Mouse (Mus musculus) heart, embryonic 15.5 days (tissue): Measurements from ENCODE around the gene Dcaf8. TPM values are rescaled to one million over a fixed set of nuclear protein-coding genes. Genes with fewer than 3 reads are reported as not detected.
A peak's percentile ranks its signal among the peaks of the same experiment; 100 is the strongest.
"Not testable (repeated sequence)": the region's sequence is repeated elsewhere in the genome, so short reads cannot be mapped to it uniquely, and the experiment has no call there.

Experiments
- ATAC-seq: fragments of 200-750 bp; cut with Nextera tagmentation; replicated peaks from 2 replicates; pipeline ENCODE4 v1.8.0; 2017; ENCODE audit warnings: low read depth, moderate TSS enrichment; ENCODE audit not compliant: insufficient number of reproducible peaks, insufficient read depth, low FRiP score
- H3K27ac ChIP-seq: fragments of 300-500 bp; sonication (generic); 2 replicates; pipeline ENCODE4 v1.5.1; 2015; ENCODE audit warnings: mild to moderate bottlenecking, inconsistent platforms
- H3K27me3 ChIP-seq: fragments of 300-500 bp; sonication (generic); 2 replicates; pipeline ENCODE4 v1.6.1; 2015; ENCODE audit warnings: inconsistent platforms
- H3K36me3 ChIP-seq: fragments of 300-500 bp; sonication (generic); 2 replicates; pipeline ENCODE4 v1.6.1; 2015; ENCODE audit warnings: mild to moderate bottlenecking, inconsistent platforms
- H3K4me1 ChIP-seq: fragments of 300-500 bp; sonication (generic); replicated peaks from 2 replicates; pipeline ENCODE4 v1.6.1; 2015; ENCODE audit warnings: inconsistent platforms
- H3K4me2 ChIP-seq: fragments of 300-500 bp; sonication (generic); 2 replicates; pipeline ENCODE4 v1.6.1; 2015; ENCODE audit warnings: inconsistent platforms, mild to moderate bottlenecking, moderate library complexity
- H3K4me3 ChIP-seq: fragments of 300-500 bp; sonication (generic); 2 replicates; pipeline ENCODE4 v1.5.1; 2015; ENCODE audit warnings: mild to moderate bottlenecking, inconsistent platforms
- H3K9ac ChIP-seq: fragments of 300-500 bp; sonication (generic); 2 replicates; pipeline ENCODE4 v1.6.1; 2015; ENCODE audit warnings: mild to moderate bottlenecking, inconsistent platforms
- H3K9me3 ChIP-seq: fragments of 300-500 bp; sonication (generic); replicated peaks from 2 replicates; pipeline ENCODE4 v1.6.1; 2016; ENCODE audit warnings: inconsistent platforms
- WGBS: fragments of 180-500 bp; shearing (Covaris S2); methylation state at CpG from one replicate; pipeline ENCODE4 v1.1.7; 2015; ENCODE audit warnings: mixed read lengths; 5-methylcytosine and 5-hydroxymethylcytosine counted together
- polyA plus RNA-seq: library from polyadenylated mRNA; unstranded; fragments of >200 nt; fragmentation: Nextera tagmentation; extraction: Ambion mirVana; gene quantifications from 2 replicates; pipeline ENCODE4 v1.2.1, GENCODE M21; 2015

Dcaf8 gene
- polyA plus RNA-seq, 1 experiment from 2014 or later = 107 TPM

- Histone ChIP-seq H3K4me3 (no peak overlapping the region), H3K4me2 (no peak overlapping the region), H3K9ac (no peak overlapping the region), H3K27ac (peak overlapping the region; percentile 91), H3K27me3 (no peaks in the 10 kb centered on the region), H3K9me3 (no peaks in the 10 kb centered on the region), H3K36me3 (no peaks in the 10 kb centered on the region), H3K4me1 (peaks cover 73% of the 10 kb centered on the region)
- no peak for ATAC-seq
- WGBS = 33% methylated on average over 11 of the region's 11 CpGs
Observed at GRCm38 (mm10) chr1:172221297-172222063, 73.6 kb downstream of the Dcaf8 start.

DNA sequence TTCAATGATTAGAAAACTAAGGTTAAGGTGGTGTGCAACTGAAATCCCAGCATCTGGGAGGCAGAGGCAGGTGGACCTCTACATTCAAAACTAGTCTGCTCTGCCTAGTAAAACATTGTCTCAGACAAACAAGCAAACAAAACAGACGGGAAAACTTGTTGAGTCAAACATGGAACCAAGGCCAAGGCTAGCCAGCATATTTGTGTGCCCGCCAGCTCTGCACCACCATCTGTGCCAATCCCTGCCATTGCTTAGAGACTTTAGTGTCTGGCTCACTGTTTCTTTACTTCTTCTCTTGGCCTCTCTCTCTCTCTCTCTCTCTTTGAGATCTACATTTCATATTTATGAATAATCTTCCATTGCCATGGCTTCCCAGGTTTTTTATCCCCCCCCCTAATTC lies 80.3 kb downstream of the Dcaf8 start:
- no peaks in the 10 kb centered on the region for H3K27me3 ChIP-seq
- no peak overlapping the region for H3K4me3 ChIP-seq
- no peak for ATAC-seq
- no peak overlapping the region for H3K4me2 ChIP-seq
- H3K4me1 ChIP-seq = peaks cover 20% of the 10 kb centered on the region
- H3K27ac ChIP-seq = no peak overlapping the region
- 87% methylated on average over 2 of the region's 2 CpGs for WGBS
- no peak overlapping the region for H3K9ac ChIP-seq
- no peaks in the 10 kb centered on the region for H3K9me3 ChIP-seq
- H3K36me3 ChIP-seq = no peaks in the 10 kb centered on the region

DNA sequence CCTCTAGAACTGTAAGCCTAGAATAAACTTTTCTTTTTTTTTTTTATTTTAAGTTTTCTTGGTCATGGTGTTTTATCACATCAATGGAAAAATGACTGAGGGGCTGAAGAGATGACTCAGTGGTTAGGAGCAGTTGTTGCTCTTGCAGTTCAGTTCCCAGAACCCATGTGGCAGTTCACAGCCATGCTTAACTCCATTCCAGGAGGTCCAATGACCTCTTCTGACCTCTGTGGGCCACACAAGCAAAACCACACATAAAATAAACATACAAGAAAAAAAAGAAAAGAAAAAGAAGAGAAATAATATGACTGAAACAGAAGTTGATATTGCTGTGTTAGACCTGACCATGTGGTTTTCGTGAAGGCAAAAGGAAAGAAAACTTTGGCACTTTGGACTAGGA lies 81.3 kb downstream of the Dcaf8 start:
- no peak overlapping the region for H3K4me3 ChIP-seq
- no peak overlapping the region for H3K9ac ChIP-seq
- WGBS = 91% methylated on average over 1 of the region's 1 CpGs
- H3K27me3 ChIP-seq = no peaks in the 10 kb centered on the region
- no peak overlapping the region for H3K27ac ChIP-seq
- no peaks in the 10 kb centered on the region for H3K36me3 ChIP-seq
- ATAC-seq = no peak
- no peak overlapping the region for H3K4me2 ChIP-seq
- H3K9me3 ChIP-seq = no peaks in the 10 kb centered on the region
- peaks cover 11% of the 10 kb centered on the region for H3K4me1 ChIP-seq

DNA sequence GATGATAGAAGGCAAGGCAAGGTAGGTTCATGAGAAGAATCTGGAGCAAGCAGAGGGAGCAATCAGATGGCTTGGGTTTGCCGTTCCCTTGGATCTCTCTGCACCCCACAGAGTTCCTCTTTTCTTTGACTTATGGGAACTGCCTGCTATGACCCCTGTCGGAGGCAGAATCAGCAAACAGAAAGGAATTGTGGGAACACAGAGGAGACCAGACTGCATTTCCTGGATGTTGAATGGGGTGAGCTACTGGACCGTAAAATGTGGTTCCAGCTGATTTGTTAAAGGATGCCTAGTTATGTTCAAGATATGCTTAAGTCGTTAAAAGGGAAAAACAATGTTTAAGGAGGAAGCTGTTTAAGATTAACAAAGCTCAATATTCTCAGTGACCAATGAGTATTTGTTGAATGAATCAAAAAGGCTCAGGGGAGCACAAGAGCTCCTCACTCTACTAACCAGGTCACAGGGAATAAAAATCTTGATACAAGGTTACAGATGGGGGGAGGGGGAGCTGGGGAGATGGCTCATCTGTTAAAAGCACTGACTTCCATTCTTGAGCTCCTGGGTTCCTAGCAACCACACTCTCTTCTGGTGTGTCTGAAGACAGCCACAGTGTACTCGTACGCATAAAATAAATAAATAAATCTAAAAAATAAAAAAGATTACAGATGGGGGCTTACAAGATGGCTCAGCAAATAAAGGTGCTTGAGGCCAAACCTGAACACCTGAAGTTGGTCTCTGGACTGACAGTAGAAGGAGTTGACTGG lies 93.2 kb downstream of the Dcaf8 start:
- H3K36me3 ChIP-seq = no peaks in the 10 kb centered on the region
- ATAC-seq = no peak
- no peak overlapping the region for H3K4me2 ChIP-seq
- H3K27me3 ChIP-seq = no peaks in the 10 kb centered on the region
- H3K4me1 ChIP-seq = peaks cover 29% of the 10 kb centered on the region
- no peaks in the 10 kb centered on the region for H3K9me3 ChIP-seq
- WGBS = 67% methylated on average over 6 of the region's 6 CpGs
- H3K9ac ChIP-seq = no peak overlapping the region
- no peak overlapping the region for H3K4me3 ChIP-seq
- H3K27ac ChIP-seq = peak overlapping the region; percentile 84

DNA sequence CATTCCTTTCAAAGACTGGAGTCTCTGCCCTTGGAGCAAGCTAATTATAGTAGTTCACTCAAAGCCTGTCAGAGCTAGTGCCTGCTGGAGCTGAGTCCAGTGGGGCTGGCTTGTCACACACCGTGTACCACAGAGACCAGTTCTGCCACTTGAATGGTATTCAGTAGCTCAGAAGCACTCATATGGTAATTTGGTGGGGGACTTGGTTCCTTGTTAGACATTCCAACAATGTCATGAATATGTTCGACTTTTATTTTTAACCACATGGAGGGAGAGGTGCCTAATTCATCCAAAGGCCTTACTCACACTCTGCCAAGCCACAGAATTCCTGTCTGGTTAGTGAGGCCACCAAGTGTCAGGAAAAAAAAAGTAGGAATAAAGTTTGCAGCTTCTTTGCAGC lies 94.5 kb downstream of the Dcaf8 start:
- Histone ChIP-seq H3K9ac (no peak overlapping the region), H3K4me2 (no peak overlapping the region), H3K27me3 (no peaks in the 10 kb centered on the region), H3K4me3 (no peak overlapping the region), H3K36me3 (no peaks in the 10 kb centered on the region), H3K27ac (peak overlapping the region; percentile 84), H3K9me3 (no peaks in the 10 kb centered on the region), H3K4me1 (peaks cover 29% of the 10 kb centered on the region)
- peak; percentile 89 for ATAC-seq
- WGBS = 28% methylated on average over 2 of the region's 2 CpGs

DNA sequence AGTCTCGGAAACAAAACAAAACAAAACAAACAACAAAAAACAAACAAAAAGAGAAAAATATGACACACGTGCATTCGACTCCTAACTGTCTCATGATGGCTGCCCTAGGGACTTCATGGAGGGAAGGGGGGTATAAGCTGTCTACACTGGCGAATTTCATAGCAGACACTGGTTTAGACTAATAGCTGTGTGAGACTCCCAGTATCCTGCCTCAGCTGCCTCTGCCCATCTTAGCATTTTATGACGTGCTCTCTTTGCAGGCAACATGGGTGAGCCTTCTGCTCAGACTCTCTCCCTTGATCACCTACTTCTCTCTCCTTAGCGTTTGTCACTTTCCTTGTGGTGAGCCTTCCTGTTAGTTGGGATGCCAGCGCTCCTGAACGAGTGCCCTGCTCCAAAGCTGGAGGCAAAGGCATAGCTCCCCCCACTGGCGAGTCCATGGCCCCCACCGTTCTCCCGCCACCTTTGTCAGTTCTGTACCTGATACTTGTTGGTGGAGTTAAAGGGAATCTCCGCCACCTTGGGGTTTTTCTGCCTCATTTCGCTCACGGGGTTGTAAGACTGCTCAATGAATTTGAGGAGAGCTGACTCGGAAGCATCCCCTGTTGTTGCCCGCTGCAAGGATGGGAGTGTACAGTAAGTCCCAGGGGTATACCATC lies 95.8 kb downstream of the Dcaf8 start:
- 29% methylated on average over 16 of the region's 16 CpGs for WGBS
- Histone ChIP-seq H3K27ac (peak overlapping the region; percentile 84), H3K27me3 (no peaks in the 10 kb centered on the region), H3K9me3 (no peaks in the 10 kb centered on the region), H3K9ac (peak overlapping the region; percentile 24; the same call in 1 of the 2 replicates), H3K4me1 (peaks cover 29% of the 10 kb centered on the region), H3K4me2 (peak overlapping the region; percentile 46), H3K4me3 (peak overlapping the region; percentile 16; the same call in 1 of the 2 replicates), H3K36me3 (no peaks in the 10 kb centered on the region)
- no peak for ATAC-seq

DNA sequence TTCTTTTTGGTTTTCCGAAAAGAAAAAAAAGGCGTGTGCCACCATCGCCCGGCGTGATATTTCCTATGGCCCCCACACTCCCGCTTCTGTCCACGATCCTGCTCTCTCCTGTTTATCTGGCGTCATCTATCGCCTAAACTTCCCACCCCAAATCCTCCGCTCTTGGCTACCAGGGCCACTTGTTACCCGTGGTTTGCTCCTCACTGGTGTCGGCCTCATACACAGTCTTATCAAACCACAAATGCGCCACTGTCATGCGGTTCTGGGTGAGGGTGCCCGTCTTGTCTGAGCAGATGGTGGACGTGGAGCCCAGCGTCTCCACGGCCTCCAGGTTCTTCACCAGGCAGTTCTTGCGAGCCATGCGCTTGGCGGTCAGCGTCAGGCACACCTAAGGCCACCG lies 96.8 kb downstream of the Dcaf8 start:
- H3K27me3 ChIP-seq, ATAC-seq, H3K9ac ChIP-seq, H3K27ac ChIP-seq, H3K9me3 ChIP-seq, H3K36me3 ChIP-seq: not testable (repeated sequence)
- Histone ChIP-seq H3K4me3 (peak overlapping the region; percentile 16; the same call in 1 of the 2 replicates), H3K4me1 (peaks cover 29% of the 10 kb centered on the region), H3K4me2 (peak overlapping the region; percentile 46)
- 39% methylated on average over 23 of the region's 23 CpGs for WGBS

Other genes starting within 250 kb of the Dcaf8 start
- 0.59 and 8.1 TPM in 2 replicates for gene Slamf6, start 230.6 kb upstream of the Dcaf8 start, polyA plus RNA-seq
- gene Vangl2, start 119.6 kb upstream of the Dcaf8 start, polyA plus RNA-seq = 6.7 and 8.5 TPM in 2 replicates
- gene Nhlh1, start 90.5 kb upstream of the Dcaf8 start, polyA plus RNA-seq = not detected in 2 replicates
- 152 and 186 TPM in 2 replicates for gene Copa, start 65.6 kb upstream of the Dcaf8 start, polyA plus RNA-seq
- 91.8 and 117 TPM in 2 replicates for gene Ncstn, start 65.3 kb upstream of the Dcaf8 start, polyA plus RNA-seq
- 123 and 124 TPM in 2 replicates for gene Pex19, start 21.3 kb upstream of the Dcaf8 start, polyA plus RNA-seq
- gene Pea15a, start 58.7 kb downstream of the Dcaf8 start, polyA plus RNA-seq = 165 and 179 TPM in 2 replicates
- gene Casq1, start 71.8 kb downstream of the Dcaf8 start, polyA plus RNA-seq = 96.7 and 102 TPM in 2 replicates
- gene Atp1a4, start 110.3 kb downstream of the Dcaf8 start, polyA plus RNA-seq = 0.10 and 0.28 TPM in 2 replicates
- gene Igsf8, start 113.6 kb downstream of the Dcaf8 start, polyA plus RNA-seq = 20.6 and 35.4 TPM in 2 replicates
- gene Atp1a2, start 150.0 kb downstream of the Dcaf8 start, polyA plus RNA-seq = 17.4 and 17.9 TPM in 2 replicates
- not detected in 2 replicates for gene Kcnj9, start 181.2 kb downstream of the Dcaf8 start, polyA plus RNA-seq
- gene Kcnj10, start 193.1 kb downstream of the Dcaf8 start, polyA plus RNA-seq = 0.03 and 0.06 TPM in 2 replicates
- gene Pigm, start 228.5 kb downstream of the Dcaf8 start, polyA plus RNA-seq = 3.2 and 3.6 TPM in 2 replicates